Mouse (Mus musculus) lung, adult 2 months (tissue): ENCODE measurements at regions not wholly inside any gene's neighbourhood (a gene's known extent, or its start where the extent isn't known, plus 50 kb on each side); places are given as distances from the start of the nearest gene placed in this dataset.

Source experiments
- DNase-seq: peaks from one replicate; pipeline ENCODE4 v3.0.0; 2022
- H3K4me1 ChIP-seq: fragments of 200-500 bp; 2 replicates; pipeline ENCODE4 v1.6.1; 2011; ENCODE audit warnings: low read length; ENCODE audit not compliant: control insufficient read depth, insufficient read depth
- H3K4me3 ChIP-seq: fragments of 200-500 bp; replicated peaks from 2 replicates; pipeline ENCODE3; 2011; ENCODE audit warnings: low read depth, mild to moderate bottlenecking, control low read depth, low read length; ENCODE audit errors: extremely low read depth
- CTCF ChIP-seq: fragments of 200-500 bp; IDR thresholded peaks from 2 replicates; pipeline ENCODE4 v1.5.1; 2011; ENCODE audit warnings: mild to moderate bottlenecking, low read length, control low read depth; ENCODE audit not compliant: insufficient read depth
- POLR2A ChIP-seq: fragments of 200-500 bp; IDR thresholded peaks from 2 replicates; pipeline ENCODE4 v1.6.1; 2011; ENCODE audit warnings: low read depth, mild to moderate bottlenecking, control low read depth, low read length, borderline replicate concordance; ENCODE audit errors: extremely low read depth
- WGBS: fragments of 180-500 bp; shearing (Covaris S2); methylation state at CpG from one replicate; pipeline ENCODE4 v1.1.7; 2018; 5-methylcytosine and 5-hydroxymethylcytosine counted together

DNA sequence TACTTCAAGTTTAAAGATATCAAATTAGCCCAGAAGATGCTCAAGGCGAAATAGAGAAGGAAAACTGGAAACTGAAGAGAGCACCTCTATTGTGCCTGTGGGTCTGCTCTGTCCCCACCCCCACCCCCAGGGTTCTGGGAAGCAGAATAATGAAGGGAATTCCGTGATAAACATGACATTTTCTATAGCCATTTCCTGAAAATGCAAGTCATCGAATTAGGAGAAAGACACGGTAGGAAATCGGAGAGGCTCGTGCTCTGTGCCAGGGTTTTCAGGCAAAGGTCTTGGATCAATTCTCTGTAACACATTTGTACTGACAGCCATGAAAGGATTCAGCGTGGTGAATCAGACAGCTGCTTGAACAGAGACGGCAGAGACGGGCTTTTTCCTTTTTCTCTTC is 152.7 kb downstream of the Phlda1 start:
- WGBS = 52% methylated on average over 9 of the region's 9 CpGs
- TF ChIP-seq POLR2A (no peak), CTCF (no peak)
- H3K4me1 ChIP-seq = no peaks in the 10 kb centered on the region; the same call in 1 of the 2 replicates
- no peak for DNase-seq
- no peak overlapping the region for H3K4me3 ChIP-seq

- no peak for DNase-seq
- WGBS = 79% methylated on average over 1 of the region's 1 CpGs
- Histone ChIP-seq H3K4me1 (no peaks in the 10 kb centered on the region), H3K4me3 (no peak overlapping the region)
- TF ChIP-seq POLR2A (no peak), CTCF (no peak)
Observed at GRCm38 (mm10) chr10:111662665-111663064, 156.6 kb downstream of the Phlda1 start.

DNA sequence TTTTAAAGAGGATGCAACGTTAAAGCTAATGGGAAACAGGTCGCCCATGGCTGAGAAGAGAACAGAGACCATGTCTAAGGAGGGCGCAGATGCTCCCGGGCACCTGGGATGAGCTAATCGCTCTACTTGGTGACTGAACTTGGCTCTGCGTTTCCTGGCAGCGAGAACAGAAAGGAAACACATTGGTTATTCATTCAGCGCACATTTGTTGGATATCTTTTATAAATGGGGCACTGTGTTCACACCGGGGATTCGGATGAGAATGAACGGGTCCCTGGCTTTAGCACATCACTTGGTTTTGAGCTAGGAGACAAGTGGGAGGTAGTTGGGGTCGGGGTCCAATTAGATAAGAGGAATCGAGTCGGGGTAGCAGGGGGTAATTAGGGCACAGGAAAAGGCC is 159.7 kb downstream of the Phlda1 start:
- 71% methylated on average over 14 of the region's 14 CpGs for WGBS
- Histone ChIP-seq H3K4me3 (no peak overlapping the region), H3K4me1 (no peaks in the 10 kb centered on the region)
- no peak for TF ChIP-seq POLR2A
- TF ChIP-seq CTCF = no peak
- DNase-seq = no peak

DNA sequence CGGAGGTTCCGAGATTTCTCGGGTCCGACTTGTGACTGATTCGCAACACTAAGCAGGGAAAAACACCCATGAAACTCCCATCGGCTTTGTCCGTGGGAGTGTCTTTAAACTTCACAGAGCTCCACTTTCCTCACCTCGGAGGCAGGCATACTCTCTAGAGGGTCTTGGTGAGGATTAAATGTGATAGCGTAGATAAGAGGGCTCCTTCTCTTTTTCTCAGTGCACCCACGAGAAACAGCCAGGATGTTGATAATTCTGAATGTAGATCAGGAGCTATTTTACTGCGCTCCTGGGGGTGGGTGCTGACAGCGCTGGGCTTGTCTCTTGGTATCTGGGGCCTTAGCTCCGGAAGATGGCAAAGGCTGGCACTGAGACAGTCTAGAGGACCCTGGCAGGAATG is 160.9 kb downstream of the Phlda1 start:
- no peak overlapping the region for H3K4me3 ChIP-seq

DNA sequence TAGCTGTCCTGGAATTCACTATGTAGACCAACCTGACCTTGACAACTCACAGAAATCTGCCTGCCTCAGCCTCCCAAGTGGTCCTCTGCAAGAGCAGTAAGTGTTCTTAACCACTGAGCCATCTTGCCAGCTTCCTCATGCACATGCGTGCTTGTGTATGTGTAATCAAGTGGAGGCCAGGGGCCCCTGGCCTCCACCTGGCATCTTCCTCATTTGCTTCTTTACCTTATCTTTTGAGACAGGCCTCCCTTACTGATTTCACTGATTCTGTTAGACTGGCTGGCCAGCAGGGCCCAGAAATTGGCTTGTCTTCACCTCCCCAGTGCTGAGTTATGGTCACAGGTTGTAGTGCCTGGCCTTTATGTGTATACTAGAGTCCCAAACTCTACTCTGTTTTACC is 162.6 kb downstream of the Phlda1 start:
- no peak overlapping the region for H3K4me3 ChIP-seq
- WGBS = 95% methylated on average over 1 of the region's 1 CpGs
- TF ChIP-seq CTCF = no peak
- TF ChIP-seq POLR2A = no peak
- H3K4me1 ChIP-seq = peaks cover 5% of the 10 kb centered on the region
- DNase-seq = no peak

More for the DNA sequence above, 160.9 kb downstream of the Phlda1 start:
- DNase-seq = no peak
- H3K4me1 ChIP-seq = no peaks in the 10 kb centered on the region
- WGBS = 83% methylated on average over 13 of the region's 13 CpGs
- TF ChIP-seq CTCF (no peak), POLR2A (no peak)

GRCm38 (mm10) chr10:111669658-111670057 is 163.6 kb downstream of the Phlda1 start:
- H3K4me3 ChIP-seq = no peak overlapping the region
- DNase-seq = no peak
- TF ChIP-seq CTCF = no peak
- TF ChIP-seq POLR2A = no peak
- WGBS = 67% methylated on average over 6 of the region's 6 CpGs
- H3K4me1 ChIP-seq = peaks cover 5% of the 10 kb centered on the region

DNA sequence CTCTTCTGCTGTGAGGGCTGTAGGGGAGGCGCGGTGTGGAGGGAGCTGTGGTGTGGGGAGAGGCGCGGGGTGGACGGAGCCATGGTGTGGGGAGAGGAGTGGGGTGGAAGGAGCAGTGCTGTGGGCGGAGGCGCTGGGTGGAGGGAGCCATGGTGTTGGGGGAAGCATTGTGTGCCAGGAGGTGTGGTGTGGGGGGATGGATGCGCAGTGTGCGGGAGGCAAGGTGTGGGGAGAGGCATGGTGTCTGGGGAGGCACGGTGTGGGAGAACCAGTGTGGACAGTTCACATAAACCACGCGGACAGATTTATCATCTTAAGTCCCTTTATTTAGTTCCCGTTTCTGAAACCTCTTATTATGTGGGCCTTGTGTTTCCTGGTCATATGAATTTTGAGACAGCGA is 164.6 kb downstream of the Phlda1 start:
- TF ChIP-seq CTCF = no peak
- TF ChIP-seq POLR2A = no peak
- Histone ChIP-seq H3K4me3 (no peak overlapping the region), H3K4me1 (peaks cover 5% of the 10 kb centered on the region)
- WGBS = 77% methylated on average over 14 of the region's 14 CpGs
- DNase-seq = no peak

DNA sequence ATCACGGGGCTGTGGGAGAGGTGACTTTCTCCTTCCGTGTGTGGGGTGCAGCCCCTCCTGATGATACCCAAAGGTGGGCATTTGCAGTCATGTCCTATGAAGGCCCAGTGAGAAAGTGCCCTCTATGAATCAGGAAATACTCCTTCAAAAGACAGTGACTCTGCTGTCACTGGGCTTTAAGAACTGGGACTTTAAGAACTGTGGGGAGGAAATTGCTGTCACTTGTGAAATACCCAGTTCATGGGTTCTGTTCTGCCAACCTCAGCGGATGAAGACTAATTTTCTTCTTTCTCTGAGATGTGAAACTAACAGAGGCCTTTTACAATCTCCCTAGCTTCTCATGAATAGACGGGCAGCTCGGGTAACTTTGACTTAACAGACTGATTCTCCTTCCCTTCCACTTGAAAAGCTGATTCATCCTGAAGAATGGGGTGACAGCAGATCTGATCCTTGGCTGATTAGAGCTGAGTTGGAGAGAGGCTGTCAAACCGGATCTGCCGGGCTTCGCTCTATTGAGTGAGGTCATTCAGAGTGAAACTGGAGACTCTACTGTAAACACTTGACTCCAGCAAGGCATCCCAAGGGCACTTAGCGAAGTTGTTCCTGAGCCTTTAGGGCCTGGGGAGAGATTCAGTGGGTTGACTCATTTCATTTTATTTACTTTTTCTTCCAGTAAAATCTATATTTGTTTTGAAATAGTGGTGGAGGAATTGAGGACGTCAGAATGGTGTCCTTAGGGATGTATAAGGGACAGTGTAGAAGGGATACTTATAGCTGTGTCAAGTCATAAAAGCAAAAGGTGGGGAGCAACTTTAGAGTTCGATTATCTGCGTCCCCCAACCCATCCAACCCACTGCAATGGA is 166.6 kb downstream of the Phlda1 start:
- DNase-seq = peak; percentile 77
- 27% methylated on average over 12 of the region's 12 CpGs for WGBS
- H3K4me1 ChIP-seq = peaks cover 10% of the 10 kb centered on the region
- no peak overlapping the region for H3K4me3 ChIP-seq
- no peak for TF ChIP-seq POLR2A
- no peak for TF ChIP-seq CTCF

GRCm38 (mm10) chr10:111673317-111673610 is 167.2 kb downstream of the Phlda1 start:
- peaks cover 10% of the 10 kb centered on the region for H3K4me1 ChIP-seq
- TF ChIP-seq CTCF = no peak
- TF ChIP-seq POLR2A = no peak
- no peak for DNase-seq
- no peak overlapping the region for H3K4me3 ChIP-seq

DNA sequence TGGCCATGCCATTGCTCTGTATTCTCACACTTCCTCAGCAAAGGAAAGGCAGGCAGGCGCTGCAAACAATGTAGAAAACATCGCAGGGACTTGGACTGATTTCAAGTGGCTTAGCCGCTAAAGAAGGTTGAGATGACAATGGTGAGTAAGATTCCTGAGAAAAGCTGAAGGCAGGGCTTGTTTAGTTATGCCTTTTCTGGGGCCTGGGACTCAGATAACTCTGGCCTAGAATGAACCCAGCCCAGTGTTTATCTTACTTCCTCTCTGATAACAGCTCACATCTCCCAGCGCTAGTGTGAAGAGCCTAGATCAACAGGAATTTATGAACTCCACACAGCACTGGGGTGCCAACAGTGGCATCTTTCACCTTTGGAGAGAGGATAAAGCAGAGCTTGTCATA is 170.2 kb downstream of the Phlda1 start:
- 13% methylated on average over 4 of the region's 4 CpGs for WGBS
- Histone ChIP-seq H3K4me1 (peaks cover 10% of the 10 kb centered on the region), H3K4me3 (no peak overlapping the region)
- no peak for DNase-seq
- TF ChIP-seq CTCF (no peak), POLR2A (no peak)
